In the genomic region with DNA sequence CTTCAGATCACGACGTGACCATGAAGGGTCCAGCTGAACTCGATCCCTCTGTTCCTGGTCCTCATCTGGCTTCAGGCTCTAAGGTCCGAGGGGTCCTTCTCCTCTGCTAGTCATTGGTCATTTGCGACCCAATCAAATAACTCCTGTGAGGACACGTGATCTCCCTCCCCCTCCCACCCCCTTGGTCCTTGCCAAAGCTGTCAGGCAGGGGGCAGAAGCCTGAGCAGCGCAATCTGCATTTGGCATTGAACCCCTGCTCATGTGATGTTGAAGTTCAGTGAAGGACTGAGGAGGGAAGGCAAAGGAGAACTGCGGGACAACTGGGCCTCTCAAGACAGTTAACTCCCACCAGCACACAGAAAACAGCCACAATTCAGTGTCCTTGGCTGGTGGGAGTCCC, we compare ENCODE assay signal across 10 mouse cellular contexts. TPM values are rescaled to one million over a fixed set of nuclear protein-coding genes. Genes with fewer than 3 reads are reported as not detected.
DNase-seq lines count a peak whose midpoint lies in the region; ATAC-seq lines count a peak whose summit lies in the region.
"Had no signal": no experiment of that assay in that cellular context is flagged by ENCODE, and none has a peak within 500 bp of the region (broad histone marks: within the 10 kb centered on the region; RNA-seq: fewer than 3 reads in every experiment).

No protein-coding gene starts in this region.

- H3K4me3 ChIP-seq in hindbrain, embryonic 11.5 days (ENCODE audit: low read depth, low read length): no peak overlapping the region
- no peak overlapping the region for H3K4me3 ChIP-seq in hindbrain, embryonic 12.5 days
- no peak overlapping the region for H3K4me3 ChIP-seq in neural tube, embryonic 15.5 days (replicated peaks)
- no peak overlapping the region for H3K4me3 ChIP-seq in neural tube, embryonic 11.5 days (ENCODE audit: low read depth, low read length)
- H3K4me3 ChIP-seq: neural tube, embryonic 13.5 days had no signal

- peak; percentile 47 for DNase-seq in hindbrain, embryonic 11.5 days (ENCODE audit: low spot score)
- DNase-seq in neural tube, embryonic 10.5 days (ENCODE audit: extremely low spot score, low spot score): peak; percentile 34
- DNase-seq in embryo, embryonic 11 days: peak; percentile 51
- peak; percentile 36 for DNase-seq in neural tube, embryonic 11.5 days (ENCODE audit: low spot score)
- no peak for DNase-seq in right cerebral cortex, adult 2 months (ENCODE audit: low spot score in 2 of 2)

- peaks cover 42% of the 10 kb centered on the region for H3K27me3 ChIP-seq in hindbrain, embryonic 11.5 days (ENCODE audit: control insufficient read depth, insufficient read depth, low read length)
- H3K27me3 ChIP-seq in hindbrain, embryonic 12.5 days: peaks cover 72% of the 10 kb centered on the region
- H3K27me3 ChIP-seq in neural tube, embryonic 15.5 days (replicated peaks): peaks cover 32% of the 10 kb centered on the region
- H3K27me3 ChIP-seq in neural tube, embryonic 11.5 days (ENCODE audit: control insufficient read depth, insufficient read depth, low read length): 0 out of 2 replicates have a peak, but pooled peaks cover 2% of the 10 kb centered on the region

- WGBS in hindbrain, embryonic 11.5 days: 27% methylated on average over 8 of the region's 8 CpGs
- WGBS in hindbrain, embryonic 12.5 days: 22% methylated on average over 8 of the region's 8 CpGs
- WGBS in neural tube, embryonic 15.5 days: 25% methylated on average over 8 of the region's 8 CpGs
- WGBS in neural tube, embryonic 11.5 days: 24% methylated on average over 8 of the region's 8 CpGs

- no peak overlapping the region for H3K9ac ChIP-seq in hindbrain, embryonic 11.5 days (ENCODE audit: low read depth, low read length)
- no peak overlapping the region for H3K9ac ChIP-seq in hindbrain, embryonic 12.5 days
- H3K9ac ChIP-seq in neural tube, embryonic 15.5 days (replicated peaks): no peak overlapping the region
- no peak overlapping the region for H3K9ac ChIP-seq in neural tube, embryonic 11.5 days (ENCODE audit: low read length)
- H3K9ac ChIP-seq: neural tube, embryonic 13.5 days had no signal

- no peak overlapping the region for H3K4me2 ChIP-seq in hindbrain, embryonic 11.5 days (replicated peaks; ENCODE audit: low read depth, low read length)
- H3K4me2 ChIP-seq in hindbrain, embryonic 12.5 days (replicated peaks): no peak overlapping the region
- no peak overlapping the region for H3K4me2 ChIP-seq in neural tube, embryonic 15.5 days
- no peak overlapping the region for H3K4me2 ChIP-seq in neural tube, embryonic 11.5 days (ENCODE audit: low read depth)
- H3K4me2 ChIP-seq: neural tube, embryonic 13.5 days had no signal

- H3K9me3 ChIP-seq in hindbrain, embryonic 11.5 days (ENCODE audit: control insufficient read depth, low read length): no peaks in the 10 kb centered on the region
- no peaks in the 10 kb centered on the region for H3K9me3 ChIP-seq in hindbrain, embryonic 12.5 days (replicated peaks)
- H3K9me3 ChIP-seq in neural tube, embryonic 15.5 days (replicated peaks): no peaks in the 10 kb centered on the region
- no peaks in the 10 kb centered on the region for H3K9me3 ChIP-seq in neural tube, embryonic 11.5 days (ENCODE audit: control insufficient read depth, low read length)
- H3K9me3 ChIP-seq: neural tube, embryonic 13.5 days had no signal

- peaks cover 14% of the 10 kb centered on the region for H3K4me1 ChIP-seq in hindbrain, embryonic 11.5 days (replicated peaks; ENCODE audit: control insufficient read depth, insufficient read depth, low read length)
- peaks cover 34% of the 10 kb centered on the region for H3K4me1 ChIP-seq in hindbrain, embryonic 12.5 days
- H3K4me1 ChIP-seq in neural tube, embryonic 15.5 days: peaks cover 48% of the 10 kb centered on the region
- peaks cover 19% of the 10 kb centered on the region for H3K4me1 ChIP-seq in neural tube, embryonic 11.5 days (ENCODE audit: control insufficient read depth, insufficient read depth, low read length)

- ATAC-seq in hindbrain, embryonic 11.5 days (ENCODE audit: low FRiP score): no peak
- no peak for ATAC-seq in hindbrain, embryonic 12.5 days (ENCODE audit: low FRiP score)
- ATAC-seq in neural tube, embryonic 15.5 days (ENCODE audit: low FRiP score): no peak
- no peak for ATAC-seq in neural tube, embryonic 11.5 days (ENCODE audit: insufficient read depth, low FRiP score, low TSS enrichment)

- H3K27ac ChIP-seq in hindbrain, embryonic 11.5 days (ENCODE audit: low read depth, low read length): no peak overlapping the region
- no peak overlapping the region for H3K27ac ChIP-seq in hindbrain, embryonic 12.5 days
- no peak overlapping the region for H3K27ac ChIP-seq in neural tube, embryonic 15.5 days (replicated peaks)
- H3K27ac ChIP-seq in neural tube, embryonic 11.5 days (ENCODE audit: low read depth, low read length): no peak overlapping the region
- H3K27ac ChIP-seq: neural tube, embryonic 13.5 days had no signal

- no peaks in the 10 kb centered on the region for H3K36me3 ChIP-seq in hindbrain, embryonic 11.5 days (ENCODE audit: control insufficient read depth, insufficient read depth, low read length)
- H3K36me3 ChIP-seq in hindbrain, embryonic 12.5 days: no peaks in the 10 kb centered on the region
- no peaks in the 10 kb centered on the region for H3K36me3 ChIP-seq in neural tube, embryonic 15.5 days
- no peaks in the 10 kb centered on the region for H3K36me3 ChIP-seq in neural tube, embryonic 11.5 days (ENCODE audit: control insufficient read depth, insufficient read depth, low read length)
- H3K36me3 ChIP-seq: neural tube, embryonic 13.5 days had no signal

RNA-seq across cellular contexts. Expression of gene A230072I06Rik, which starts 51.4 kb away (rescaled TPM):
- not detected in 2 replicates for polyA plus RNA-seq in hindbrain, embryonic 11.5 days (2014; fragmentation: Nextera tagmentation; extraction: Ambion mirVana)
- polyA plus RNA-seq in hindbrain, embryonic 12.5 days (2016; fragmentation: Nextera tagmentation; extraction: Ambion mirVana): 0.12 TPM in 1 of 2 replicates, not detected in the other
- polyA plus RNA-seq in neural tube, embryonic 15.5 days (2015; fragmentation: Nextera tagmentation; extraction: Ambion mirVana): not detected in 2 replicates
- polyA plus RNA-seq in neural tube, embryonic 11.5 days (2014; fragmentation: Nextera tagmentation; extraction: Ambion mirVana): not detected in 2 replicates
- polyA plus RNA-seq: intestine, embryonic 14.5 days; liver, adult 2 months; neural tube, embryonic 13.5 days had no signal

Comparison
In these comparisons a context has a peak if more than half of its experiments do, and no peak if none do; other contexts are left out.
1. DNase-seq: peak in hindbrain, embryonic 11.5 days (single experiment), neural tube, embryonic 10.5 days (single experiment), embryo, embryonic 11 days (single experiment) and neural tube, embryonic 11.5 days (single experiment); none in right cerebral cortex, adult 2 months (0 of 2).